Mouse (Mus musculus) adrenal gland, adult (tissue): ENCODE measurements around the gene Glod4.

Source experiments
- DNase-seq, 2 experiments: peaks; one replicate each; pipeline ENCODE4 v3.0.0; 2022 to 2023; ENCODE audit warnings: low spot score in 1 of 2; ENCODE audit not compliant: inconsistent age in 2 of 2

Gene Glod4

GRCm38 (mm10) chr11:76085898-76086591, 157.5 kb downstream of the Glod4 start:
- peak; percentile 46 to 86 for DNase-seq

- DNase-seq = no peak
Measured at GRCm38 (mm10) chr11:76084943-76085342, 158.6 kb downstream of the Glod4 start.

- no peak for DNase-seq
Measured at GRCm38 (mm10) chr11:76083941-76084367, 159.6 kb downstream of the Glod4 start.

GRCm38 (mm10) chr11:76081048-76081640, 162.4 kb downstream of the Glod4 start:
- DNase-seq = peak in 1 of 2 experiments; percentile 60

- DNase-seq = peak in 1 of 2 experiments; percentile 57
Measured at GRCm38 (mm10) chr11:76080293-76080692, 163.2 kb downstream of the Glod4 start.

GRCm38 (mm10) chr11:76077341-76077740, 166.2 kb downstream of the Glod4 start:
- peak; percentile 43 to 74 for DNase-seq

- no peak for DNase-seq
Measured at GRCm38 (mm10) chr11:76074296-76075093, 169.0 kb downstream of the Glod4 start.
